Mouse (Mus musculus): ENCODE measurements around the gene Sipa1. TPM values are rescaled to one million over a fixed set of nuclear protein-coding genes. Genes with fewer than 3 reads are reported as not detected.

The Sipa1 gene
- polyA plus RNA-seq, 1 experiment from 2014 or later = 17.5 TPM

DNA sequence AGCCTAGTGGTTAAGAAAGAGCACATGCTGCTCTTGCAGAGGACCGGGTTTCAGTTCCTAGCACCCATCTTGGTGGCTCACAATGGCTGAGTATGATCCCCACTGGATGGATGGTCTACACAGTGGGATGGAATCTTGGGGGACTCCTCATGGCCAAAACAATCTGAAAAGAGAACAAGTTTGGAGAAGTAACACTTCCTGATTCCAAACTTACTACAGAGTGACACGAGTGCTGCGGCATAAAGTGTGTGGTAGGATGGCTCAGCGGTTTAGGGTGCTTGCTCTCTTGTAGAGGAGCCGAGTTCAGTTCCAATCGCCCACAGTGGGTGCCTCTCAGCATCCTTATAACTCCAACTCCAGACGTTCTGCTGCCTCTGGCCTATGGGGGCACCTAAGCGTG is 38.2 kb downstream of the Sipa1 start:
- 91% methylated on average over 8 of the region's 8 CpGs for WGBS
- no peaks in the 10 kb centered on the region; the same call in 1 of the 2 replicates for H3K27me3 ChIP-seq (ENCODE audit: control insufficient read depth, insufficient read depth, low read depth, low read length)
- ATAC-seq = no peak
- no peaks in the 10 kb centered on the region for H3K36me3 ChIP-seq (ENCODE audit: control insufficient read depth, insufficient read depth, low read length)
- H3K4me2 ChIP-seq (ENCODE audit: low read length) = no peak overlapping the region
- H3K9ac ChIP-seq (ENCODE audit: low read depth, low read length) = no peak overlapping the region
- H3K9me3 ChIP-seq (replicated peaks; ENCODE audit: control insufficient read depth, low read length, poor library complexity, severe bottlenecking) = no peaks in the 10 kb centered on the region
- no peak overlapping the region for H3K4me3 ChIP-seq (ENCODE audit: low read depth, low read length)
- no peak overlapping the region for H3K27ac ChIP-seq (ENCODE audit: low read length)
- no peaks in the 10 kb centered on the region for H3K4me1 ChIP-seq (ENCODE audit: control insufficient read depth, insufficient read depth, low read length)

DNA sequence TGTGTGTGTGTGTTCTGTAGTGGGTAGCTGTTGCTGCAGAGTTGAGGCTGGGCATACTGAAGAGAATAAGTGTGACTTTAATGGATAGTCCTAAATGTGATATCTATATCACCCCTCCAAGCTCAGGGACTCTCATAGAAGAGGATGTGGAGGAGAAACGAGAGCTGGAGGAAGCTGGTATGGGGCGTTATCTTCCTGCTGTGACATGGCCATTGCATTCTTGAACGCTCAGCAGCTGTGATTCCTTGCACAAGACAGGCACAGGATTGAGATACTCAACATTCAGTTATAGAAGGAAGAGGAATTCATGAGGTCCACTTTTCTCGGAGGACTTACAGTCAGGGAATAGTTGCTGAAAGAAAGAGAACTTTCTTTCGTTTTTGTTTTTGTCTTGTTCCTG is 41.6 kb downstream of the Sipa1 start:
- Histone ChIP-seq H3K27ac (ENCODE audit: low read length) (no peak overlapping the region), H3K9ac (ENCODE audit: low read depth, low read length) (no peak overlapping the region), H3K4me3 (ENCODE audit: low read depth, low read length) (no peak overlapping the region), H3K36me3 (ENCODE audit: control insufficient read depth, insufficient read depth, low read length) (no peaks in the 10 kb centered on the region), H3K4me2 (ENCODE audit: low read length) (no peak overlapping the region), H3K4me1 (ENCODE audit: control insufficient read depth, insufficient read depth, low read length) (no peaks in the 10 kb centered on the region), H3K9me3 (replicated peaks; ENCODE audit: control insufficient read depth, low read length, poor library complexity, severe bottlenecking) (no peaks in the 10 kb centered on the region), H3K27me3 (ENCODE audit: control insufficient read depth, insufficient read depth, low read depth, low read length) (no peaks in the 10 kb centered on the region; the same call in 1 of the 2 replicates)
- ATAC-seq = no peak
- WGBS = 85% methylated on average over 5 of the region's 5 CpGs

DNA sequence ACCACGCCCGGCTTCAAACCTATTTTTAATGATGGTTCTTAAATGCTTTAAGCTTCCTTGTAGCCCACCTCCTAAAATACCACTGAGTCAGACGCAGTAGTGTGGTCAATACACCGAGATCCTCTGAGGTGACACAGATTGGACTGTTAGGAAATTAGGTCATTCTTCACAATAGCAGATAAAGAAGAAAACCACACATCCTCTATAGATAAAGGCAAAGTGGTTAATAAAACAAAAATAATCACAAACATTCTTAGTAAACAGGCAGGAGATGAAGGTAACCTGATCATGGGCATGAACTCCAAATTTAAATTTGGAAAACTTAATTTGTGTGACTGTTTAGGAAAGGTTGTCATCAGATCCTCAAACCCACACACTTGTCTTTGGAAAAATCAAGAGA is 43.5 kb downstream of the Sipa1 start:
- no peak overlapping the region for H3K4me3 ChIP-seq (ENCODE audit: low read depth, low read length)
- no peak for ATAC-seq
- H3K36me3 ChIP-seq (ENCODE audit: control insufficient read depth, insufficient read depth, low read length) = no peaks in the 10 kb centered on the region
- H3K27me3 ChIP-seq (ENCODE audit: control insufficient read depth, insufficient read depth, low read depth, low read length) = no peaks in the 10 kb centered on the region; the same call in 1 of the 2 replicates
- 85% methylated on average over 4 of the region's 4 CpGs for WGBS
- H3K4me2 ChIP-seq (ENCODE audit: low read length) = no peak overlapping the region
- no peak overlapping the region for H3K9ac ChIP-seq (ENCODE audit: low read depth, low read length)
- H3K4me1 ChIP-seq (ENCODE audit: control insufficient read depth, insufficient read depth, low read length) = no peaks in the 10 kb centered on the region
- no peak overlapping the region for H3K27ac ChIP-seq (ENCODE audit: low read length)
- no peaks in the 10 kb centered on the region for H3K9me3 ChIP-seq (replicated peaks; ENCODE audit: control insufficient read depth, low read length, poor library complexity, severe bottlenecking)

DNA sequence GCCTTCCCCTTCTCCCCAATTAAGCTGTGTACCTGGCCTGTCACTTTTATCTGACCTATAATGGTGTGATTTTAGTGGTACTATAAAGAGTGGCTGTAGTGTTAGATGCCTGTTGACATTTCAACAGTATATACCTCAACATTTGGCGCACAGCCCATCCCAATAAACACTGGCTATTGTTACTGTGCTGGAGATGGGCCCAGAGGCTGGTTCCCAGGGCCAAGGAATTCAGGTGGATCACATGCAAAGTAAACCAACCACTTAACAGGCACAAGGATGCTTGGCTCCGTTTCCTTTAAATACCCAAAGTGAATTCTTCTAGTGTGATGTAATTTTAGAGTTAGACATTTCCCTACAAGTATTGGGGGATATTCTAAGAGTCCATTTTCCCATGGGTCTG is 48.6 kb downstream of the Sipa1 start:
- peaks cover 9% of the 10 kb centered on the region for H3K4me1 ChIP-seq (ENCODE audit: control insufficient read depth, insufficient read depth, low read length)
- no peak overlapping the region for H3K27ac ChIP-seq (ENCODE audit: low read length)
- H3K9ac ChIP-seq (ENCODE audit: low read depth, low read length) = no peak overlapping the region
- H3K4me2 ChIP-seq (ENCODE audit: low read length) = no peak overlapping the region
- no peaks in the 10 kb centered on the region for H3K9me3 ChIP-seq (replicated peaks; ENCODE audit: control insufficient read depth, low read length, poor library complexity, severe bottlenecking)
- 70% methylated on average over 2 of the region's 2 CpGs for WGBS
- no peaks in the 10 kb centered on the region for H3K27me3 ChIP-seq (ENCODE audit: control insufficient read depth, insufficient read depth, low read depth, low read length)
- no peak overlapping the region for H3K4me3 ChIP-seq (ENCODE audit: low read depth, low read length)
- H3K36me3 ChIP-seq (ENCODE audit: control insufficient read depth, insufficient read depth, low read length) = no peaks in the 10 kb centered on the region
- no peak for ATAC-seq

DNA sequence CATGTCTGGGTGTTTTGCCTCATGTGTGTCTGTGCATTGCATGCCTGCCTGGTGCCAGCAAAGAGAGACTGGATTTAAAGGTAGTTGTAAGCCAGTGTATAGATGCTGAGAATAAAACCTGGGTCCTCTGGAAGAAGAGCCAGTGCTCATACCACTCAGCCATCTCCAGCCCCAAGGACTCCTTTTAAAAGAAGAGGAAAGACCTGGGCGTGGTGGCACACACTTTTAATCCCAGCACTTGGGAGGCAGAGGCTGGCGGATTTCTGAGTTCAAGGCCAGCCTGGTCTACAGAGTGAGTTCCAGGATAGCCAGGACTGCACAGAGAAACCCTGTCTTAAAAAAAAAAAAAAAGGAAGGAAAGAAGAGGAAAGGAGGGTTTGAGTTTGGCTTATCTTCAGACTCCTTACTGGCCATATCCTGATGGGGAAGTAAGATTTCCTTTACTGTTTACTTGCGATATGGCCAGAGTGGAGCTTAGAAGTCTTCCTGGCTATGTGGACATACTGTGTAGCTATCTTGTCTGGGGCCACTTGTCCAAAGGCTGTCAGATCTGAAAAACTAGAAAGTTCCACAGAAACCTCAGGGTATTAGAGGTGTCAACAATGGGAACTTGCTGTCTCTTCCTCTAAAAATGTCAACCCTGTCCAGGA is 50.6 kb downstream of the Sipa1 start:
- Histone ChIP-seq H3K4me3 (ENCODE audit: low read depth, low read length) (no peak overlapping the region), H3K36me3 (ENCODE audit: control insufficient read depth, insufficient read depth, low read length) (peaks cover 8% of the 10 kb centered on the region; the same call in 1 of the 2 replicates), H3K4me1 (ENCODE audit: control insufficient read depth, insufficient read depth, low read length) (peaks cover 22% of the 10 kb centered on the region), H3K9me3 (replicated peaks; ENCODE audit: control insufficient read depth, low read length, poor library complexity, severe bottlenecking) (no peaks in the 10 kb centered on the region), H3K27ac (ENCODE audit: low read length) (no peak overlapping the region), H3K27me3 (ENCODE audit: control insufficient read depth, insufficient read depth, low read depth, low read length) (no peaks in the 10 kb centered on the region), H3K9ac (ENCODE audit: low read depth, low read length) (no peak overlapping the region), H3K4me2 (ENCODE audit: low read length) (no peak overlapping the region)
- no peak for ATAC-seq
- WGBS = 75% methylated on average over 3 of the region's 3 CpGs

DNA sequence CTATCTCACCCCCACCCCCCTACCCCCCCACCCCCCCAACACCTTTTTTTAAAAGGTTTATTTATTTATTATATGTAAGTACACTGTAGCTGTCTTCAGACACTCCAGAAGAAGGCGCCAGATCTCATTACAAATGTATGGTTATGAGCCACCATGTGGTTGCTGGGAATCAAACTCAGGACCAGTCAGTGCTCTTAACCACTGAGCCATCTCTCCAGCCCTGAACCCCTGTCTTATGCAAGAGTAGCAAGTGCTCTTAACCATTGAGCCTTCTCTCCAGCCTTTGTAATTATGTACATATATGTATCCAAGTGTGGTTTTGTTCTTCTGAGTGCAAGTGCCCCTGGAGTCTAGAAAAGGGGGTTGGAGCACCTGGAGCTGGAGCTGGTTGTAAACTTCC is 51.5 kb downstream of the Sipa1 start:
- Histone ChIP-seq H3K4me2 (ENCODE audit: low read length) (no peak overlapping the region), H3K4me1 (ENCODE audit: control insufficient read depth, insufficient read depth, low read length) (peaks cover 22% of the 10 kb centered on the region), H3K4me3 (ENCODE audit: low read depth, low read length) (no peak overlapping the region), H3K36me3 (ENCODE audit: control insufficient read depth, insufficient read depth, low read length) (peaks cover 13% of the 10 kb centered on the region), H3K27ac (ENCODE audit: low read length) (no peak overlapping the region), H3K9me3 (replicated peaks; ENCODE audit: control insufficient read depth, low read length, poor library complexity, severe bottlenecking) (no peaks in the 10 kb centered on the region), H3K9ac (ENCODE audit: low read depth, low read length) (no peak overlapping the region), H3K27me3 (ENCODE audit: control insufficient read depth, insufficient read depth, low read depth, low read length) (no peaks in the 10 kb centered on the region)
- 95% methylated on average over 1 of the region's 1 CpGs for WGBS
- ATAC-seq = no peak

DNA sequence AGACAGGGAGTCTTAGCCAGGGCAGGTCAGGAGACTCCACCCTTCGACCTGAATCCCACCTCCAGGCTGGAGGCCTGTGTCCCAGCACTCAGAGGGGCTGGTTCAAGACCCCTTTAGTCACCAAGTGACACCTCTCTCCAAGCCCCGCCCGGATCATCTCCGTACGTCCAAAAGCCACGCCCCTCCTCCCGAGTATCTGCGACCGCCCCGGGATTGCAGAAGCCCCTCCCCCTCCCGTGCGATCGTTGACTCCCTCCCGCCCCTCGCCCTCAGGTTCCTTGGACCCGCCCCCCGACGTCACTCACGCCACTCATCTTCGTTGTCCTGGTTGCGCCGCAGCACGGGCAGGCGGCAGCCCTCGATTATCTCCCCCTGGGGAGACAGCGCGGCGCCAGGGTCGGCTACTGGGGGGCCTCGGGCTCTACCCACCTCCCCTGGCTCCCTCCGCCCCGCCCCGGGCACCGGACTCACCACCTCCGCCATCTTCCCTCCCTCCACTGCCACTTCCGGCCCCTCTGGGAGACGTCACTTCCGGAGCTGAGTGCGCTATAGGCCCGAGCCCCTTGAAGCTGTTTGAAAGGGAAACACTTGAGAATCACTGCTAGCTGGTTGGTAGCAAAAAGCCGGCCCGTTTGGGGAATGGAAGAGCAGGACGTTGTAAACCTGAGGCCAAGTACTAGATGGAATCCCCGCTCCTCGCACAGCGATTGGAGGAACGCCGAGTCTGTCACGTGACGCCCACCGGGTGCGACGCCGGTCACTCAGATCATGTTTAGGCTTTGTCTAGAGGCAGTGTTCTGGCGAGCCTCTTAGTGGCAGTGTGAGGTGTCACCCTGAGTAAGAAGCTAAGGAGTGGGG is 53.7 kb downstream of the Sipa1 start, which contains the start of gene Kat5:
Gene Kat5, minus strand, starts transcription at position 691 of the 858 bp plus-strand sequence.
- H3K9ac ChIP-seq (ENCODE audit: low read depth, low read length) = peak within 1 kb of the TSS; percentile 87

DNA sequence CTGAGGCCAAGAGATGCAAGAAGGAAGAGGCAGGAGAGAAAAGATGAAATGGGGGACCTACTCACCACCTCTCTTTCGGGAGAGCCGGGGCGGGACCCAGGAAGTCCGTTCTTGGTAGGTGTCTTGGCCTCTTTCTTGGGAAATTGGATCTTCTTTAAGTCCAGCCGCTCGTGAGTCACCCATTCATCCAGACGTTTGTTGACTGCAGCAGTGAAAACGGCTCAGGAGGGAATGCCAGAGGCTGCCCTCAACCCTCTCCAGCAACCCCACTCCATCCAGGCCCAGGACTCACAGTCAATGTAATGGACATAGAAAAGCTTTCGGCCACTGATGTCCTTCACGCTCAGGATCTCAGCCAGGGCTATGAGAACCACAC is 54.3 kb downstream of the Sipa1 start:
- H3K4me3 ChIP-seq (ENCODE audit: low read depth, low read length) = peak overlapping the region; percentile 69
- WGBS = 58% methylated on average over 10 of the region's 10 CpGs
- no peak for ATAC-seq
- H3K4me2 ChIP-seq (ENCODE audit: low read length) = peak overlapping the region; percentile 61
- no peaks in the 10 kb centered on the region for H3K27me3 ChIP-seq (ENCODE audit: control insufficient read depth, insufficient read depth, low read depth, low read length)
- H3K9me3 ChIP-seq (replicated peaks; ENCODE audit: control insufficient read depth, low read length, poor library complexity, severe bottlenecking) = no peaks in the 10 kb centered on the region
- peaks cover 32% of the 10 kb centered on the region for H3K36me3 ChIP-seq (ENCODE audit: control insufficient read depth, insufficient read depth, low read length)
- H3K9ac ChIP-seq (ENCODE audit: low read depth, low read length) = peak overlapping the region; percentile 87
- H3K4me1 ChIP-seq (ENCODE audit: control insufficient read depth, insufficient read depth, low read length) = peaks cover 22% of the 10 kb centered on the region
- peak overlapping the region; percentile 99 for H3K27ac ChIP-seq (ENCODE audit: low read length)

More for the DNA sequence above, 53.7 kb downstream of the Sipa1 start, which contains the start of gene Kat5:
- Histone ChIP-seq H3K4me1 (ENCODE audit: control insufficient read depth, insufficient read depth, low read length) (peaks cover 22% of the 10 kb centered on the region), H3K9me3 (replicated peaks; ENCODE audit: control insufficient read depth, low read length, poor library complexity, severe bottlenecking) (no peaks in the 10 kb centered on the region), H3K36me3 (ENCODE audit: control insufficient read depth, insufficient read depth, low read length) (peaks cover 27% of the 10 kb centered on the region), H3K27me3 (ENCODE audit: control insufficient read depth, insufficient read depth, low read depth, low read length) (no peaks in the 10 kb centered on the region), H3K27ac (ENCODE audit: low read length) (peak within 1 kb of the TSS; percentile 99), H3K4me3 (ENCODE audit: low read depth, low read length) (peak within 1 kb of the TSS; percentile 69), H3K4me2 (ENCODE audit: low read length) (peak within 1 kb of the TSS; percentile 61)
- ATAC-seq = peak; percentile 94
- WGBS = under 1% methylated on average over 54 of the region's 55 CpGs

DNA sequence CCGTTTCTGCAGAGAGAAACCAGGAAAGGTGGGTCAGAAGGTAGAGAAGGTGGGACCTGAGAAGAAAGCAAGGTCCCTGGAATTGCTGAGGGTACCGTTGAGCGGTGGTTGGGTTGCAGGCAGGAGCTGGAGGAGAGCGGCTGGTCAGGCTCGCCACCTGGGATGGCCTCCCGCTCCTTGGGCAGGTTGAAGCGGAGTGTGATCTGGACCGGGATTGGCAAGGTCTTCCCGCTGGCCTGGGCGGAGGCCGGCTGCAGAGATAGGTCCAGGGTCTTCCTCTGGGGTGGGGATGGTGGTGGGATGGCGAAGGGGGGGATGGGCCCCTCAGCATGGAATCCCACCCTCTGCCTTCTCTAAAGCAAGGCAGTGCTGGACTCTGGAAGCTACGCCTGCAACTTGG is 54.8 kb downstream of the Sipa1 start:
- 97% methylated on average over 13 of the region's 13 CpGs for WGBS
- H3K9ac ChIP-seq (ENCODE audit: low read depth, low read length) = peak overlapping the region; percentile 87; the same call in 1 of the 2 replicates

More for the DNA sequence above, 54.8 kb downstream of the Sipa1 start:
- Histone ChIP-seq H3K4me2 (ENCODE audit: low read length) (peak overlapping the region; percentile 61), H3K36me3 (ENCODE audit: control insufficient read depth, insufficient read depth, low read length) (peaks cover 35% of the 10 kb centered on the region), H3K27me3 (ENCODE audit: control insufficient read depth, insufficient read depth, low read depth, low read length) (no peaks in the 10 kb centered on the region), H3K9me3 (replicated peaks; ENCODE audit: control insufficient read depth, low read length, poor library complexity, severe bottlenecking) (no peaks in the 10 kb centered on the region), H3K4me1 (ENCODE audit: control insufficient read depth, insufficient read depth, low read length) (peaks cover 22% of the 10 kb centered on the region), H3K27ac (ENCODE audit: low read length) (peak overlapping the region; percentile 99; the same call in 1 of the 2 replicates), H3K4me3 (ENCODE audit: low read depth, low read length) (peak overlapping the region; percentile 69)
- ATAC-seq = no peak; the same call in 1 of the 2 replicates
